In the genomic region with DNA sequence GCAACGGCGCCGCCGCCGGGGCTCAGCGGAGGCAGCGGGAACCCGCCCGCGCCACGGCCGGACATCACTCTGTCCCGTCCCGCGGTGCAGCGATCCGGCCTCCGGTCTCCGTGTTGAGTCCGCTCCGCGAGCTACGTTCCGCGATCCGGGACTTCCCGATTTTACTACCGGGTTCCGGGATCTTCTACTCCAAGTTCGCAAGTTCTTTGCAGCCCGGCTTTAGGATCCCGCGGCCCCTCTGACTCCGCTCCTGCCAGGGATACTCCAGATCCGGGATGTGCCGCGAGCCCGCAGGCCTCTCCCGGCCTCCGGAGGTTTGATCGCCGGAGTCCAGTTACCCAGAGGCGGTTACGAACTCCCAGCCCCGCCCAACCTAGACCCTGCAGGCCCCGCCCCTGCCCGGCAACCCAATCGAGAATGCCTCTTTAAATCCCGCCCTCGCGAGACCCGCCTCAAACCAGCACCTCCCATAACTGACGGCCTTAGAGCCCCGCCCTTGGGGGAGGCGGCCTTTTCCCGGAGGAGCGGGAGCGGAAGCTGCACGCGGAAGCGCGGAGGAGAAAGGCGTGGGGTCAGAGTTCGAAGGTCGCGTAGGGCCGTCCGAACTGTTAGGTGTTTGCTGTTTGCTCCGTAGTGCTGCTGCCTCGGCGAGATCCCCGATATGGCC, we compare ENCODE assay signal across 7 mouse cellular contexts. TPM values are rescaled to one million over a fixed set of nuclear protein-coding genes. Genes with fewer than 3 reads are reported as not detected.
DNase-seq lines count a peak whose midpoint lies in the region; ATAC-seq lines count a peak whose summit lies in the region.

A gene (minus strand): TSS at position 329 of the 667 bp plus-strand sequence.

- intact Hi-C loops in left cerebral cortex, postnatal 36 days (cut with DNase I), result no loop called here

- H3K4me3 ChIP-seq in intestine, embryonic 16.5 days (ENCODE audit: low read length), result peak within 1 kb of the TSS; percentile 96
- peak within 1 kb of the TSS; percentile 96 for H3K4me3 ChIP-seq in midbrain, embryonic 11.5 days (ENCODE audit: low read depth, low read length)

- peak; percentile 94 for ATAC-seq in intestine, embryonic 16.5 days
- peak; percentile 95 for ATAC-seq in midbrain, embryonic 11.5 days (ENCODE audit: low FRiP score)

- peak within 1 kb of the TSS; percentile 98 for H3K27ac ChIP-seq in intestine, embryonic 16.5 days (ENCODE audit: low read length)
- peak within 1 kb of the TSS; percentile 80 for H3K27ac ChIP-seq in midbrain, embryonic 11.5 days (ENCODE audit: low read depth, low read length)

- WGBS in intestine, embryonic 16.5 days, result under 1% methylated on average over 72 of the region's 72 CpGs
- WGBS in midbrain, embryonic 11.5 days, result under 1% methylated on average over 72 of the region's 72 CpGs

- DNase-seq in adrenal gland, adult 8-10 months, result peak; percentile 100
- DNase-seq in embryo, embryonic 9.5 days (ENCODE audit: extremely low spot score), result peak; percentile 100
- peak; percentile 98 to 99 for DNase-seq in gastrocnemius, postnatal 4 days (ENCODE audit: low spot score in 2 of 2)
- DNase-seq in left cerebral cortex, postnatal 36 days (ENCODE audit: low spot score in 2 of 2), result peak; percentile 98 to 99
- peak; percentile 100 for DNase-seq in midbrain, embryonic 11.5 days (ENCODE audit: low spot score, missing footprints)
- DNase-seq in skeletal muscle tissue, adult 2 months (ENCODE audit: low read depth, low spot score), result peak; percentile 98

- no peaks in the 10 kb centered on the region for H3K36me3 ChIP-seq in intestine, embryonic 16.5 days (ENCODE audit: control insufficient read depth, insufficient read depth, low read length)
- 0 out of 2 replicates have a peak, but pooled peaks cover under 1% of the 10 kb centered on the region for H3K36me3 ChIP-seq in midbrain, embryonic 11.5 days (ENCODE audit: control insufficient read depth, insufficient read depth, low read length)

- peak within 1 kb of the TSS; percentile 99 for H3K9ac ChIP-seq in intestine, embryonic 16.5 days (ENCODE audit: low read depth, low read length)
- peak within 1 kb of the TSS; percentile 97 for H3K9ac ChIP-seq in midbrain, embryonic 11.5 days (ENCODE audit: low read length)

- peaks cover 50% of the 10 kb centered on the region for H3K4me1 ChIP-seq in intestine, embryonic 16.5 days (ENCODE audit: control insufficient read depth, insufficient read depth, low read length)
- peaks cover 13% of the 10 kb centered on the region for H3K4me1 ChIP-seq in midbrain, embryonic 11.5 days (ENCODE audit: control insufficient read depth, insufficient read depth, low read length)

- H3K4me2 ChIP-seq in intestine, embryonic 16.5 days (ENCODE audit: low read depth, low read length), result peak within 1 kb of the TSS; percentile 88
- H3K4me2 ChIP-seq in midbrain, embryonic 11.5 days, result peak within 1 kb of the TSS; percentile 85

- H3K27me3 ChIP-seq in intestine, embryonic 16.5 days (replicated peaks; ENCODE audit: control insufficient read depth, insufficient read depth, low read length), result no peaks in the 10 kb centered on the region
- no peaks in the 10 kb centered on the region for H3K27me3 ChIP-seq in midbrain, embryonic 11.5 days (ENCODE audit: control insufficient read depth, insufficient read depth, low read length)

- no peaks in the 10 kb centered on the region for H3K9me3 ChIP-seq in intestine, embryonic 16.5 days (ENCODE audit: control insufficient read depth, low read length)
- H3K9me3 ChIP-seq in midbrain, embryonic 11.5 days (ENCODE audit: control insufficient read depth, low read length), result no peaks in the 10 kb centered on the region

RNA-seq across cellular contexts. Expression of the gene that starts here (rescaled TPM):
- total RNA-seq in adrenal gland, adult 8-10 months (2022), result 10 to 100 TPM; 74.0 to 91.9 (median 85.8) TPM
- 10 to 100 TPM; 36.6 to 38.1 TPM for total RNA-seq in gastrocnemius, postnatal 4 days (2021)
- polyA plus RNA-seq in intestine, embryonic 16.5 days (2015; fragmentation: Nextera tagmentation; extraction: Ambion mirVana), result 48.1 and 49.7 TPM in 2 replicates
- 10 to 100 TPM; 17.2 to 20.6 TPM for total RNA-seq in left cerebral cortex, postnatal 36 days (2021)
- 23.0 and 26.5 TPM in 2 replicates for polyA plus RNA-seq in midbrain, embryonic 11.5 days (2014; fragmentation: Nextera tagmentation; extraction: Ambion mirVana)

Comparison
In these comparisons a context has a peak if more than half of its experiments do, and no peak if none do; other contexts are left out.
1. Peak in every context shown above with its lines: DNase-seq, ATAC-seq, H3K4me3 ChIP-seq and H3K27ac ChIP-seq.